Mouse (Mus musculus): ENCODE data around the gene Ldb3. TPM values are rescaled to one million over a fixed set of nuclear protein-coding genes. Genes with fewer than 3 reads are reported as not detected.
A peak's percentile ranks its signal among the peaks of the same experiment; 100 is the strongest.

Gene Ldb3
- polyA plus RNA-seq, 1 experiment, result 2.7 TPM

- no peak within 1 kb of the TSS for H3K4me3 ChIP-seq (ENCODE audit: insufficient read depth, low read length)
- TF ChIP-seq POLR2A (IDR thresholded peaks at IDR 0.05; ENCODE audit: low read depth, low read length) (no peak), CTCF (IDR thresholded peaks at IDR 0.05; ENCODE audit: borderline replicate concordance, insufficient read depth, low read length) (no peak)
- no peaks in the 10 kb centered on the region for H3K4me1 ChIP-seq (ENCODE audit: control insufficient read depth, insufficient read depth, low read length)
- no peak within 1 kb of the TSS for H3K27ac ChIP-seq (ENCODE audit: insufficient read depth, low read length)
Observed at GRCm38 (mm10) chr14:34522701-34523100, 65.8 kb downstream of the Ldb3 start, which contains the start of gene 9230112D13Rik. Gene 9230112D13Rik, minus strand, starts transcription at chr14:34522801.

- Histone ChIP-seq H3K27ac (ENCODE audit: insufficient read depth, low read length) (no peak overlapping the region), H3K4me3 (ENCODE audit: insufficient read depth, low read length) (no peak overlapping the region), H3K4me1 (ENCODE audit: control insufficient read depth, insufficient read depth, low read length) (peaks cover 6% of the 10 kb centered on the region; the same call in 1 of the 2 replicates)
- TF ChIP-seq CTCF (IDR thresholded peaks at IDR 0.05; ENCODE audit: borderline replicate concordance, insufficient read depth, low read length) (no peak), POLR2A (IDR thresholded peaks at IDR 0.05; ENCODE audit: low read depth, low read length) (no peak)
Observed at GRCm38 (mm10) chr14:34517959-34518544, 70.4 kb downstream of the Ldb3 start.

DNA sequence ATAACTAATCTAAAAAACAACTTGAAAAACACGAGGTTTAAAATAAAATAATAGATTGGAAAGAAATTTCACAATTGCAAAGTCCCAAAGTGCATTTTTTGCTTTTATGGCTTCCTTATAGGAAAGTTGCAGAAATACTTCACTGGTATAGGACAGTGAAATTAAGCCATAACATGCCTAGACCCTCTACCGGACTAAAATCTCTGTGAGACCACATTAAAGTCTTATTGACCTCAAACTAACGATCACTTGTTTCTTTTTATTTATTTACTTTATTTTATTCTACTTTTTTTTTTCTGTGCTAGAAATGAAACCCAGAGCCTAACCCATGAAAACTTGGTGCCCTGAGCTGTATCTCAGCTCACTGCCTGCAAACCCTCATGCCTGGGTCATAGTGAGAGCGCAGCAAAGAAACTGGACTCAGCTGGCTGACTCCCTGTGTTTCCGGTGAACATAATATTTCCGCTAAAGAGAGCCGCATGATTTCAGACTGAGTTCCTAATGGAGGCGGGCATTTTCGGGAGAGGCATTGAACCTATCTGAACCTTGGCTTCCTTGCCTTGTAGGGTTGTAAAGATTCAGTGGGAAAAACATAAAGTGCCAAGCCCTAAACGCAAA lies 71.4 kb downstream of the Ldb3 start:
- Histone ChIP-seq H3K4me1 (ENCODE audit: control insufficient read depth, insufficient read depth, low read length) (peaks cover 6% of the 10 kb centered on the region; the same call in 1 of the 2 replicates), H3K4me3 (ENCODE audit: insufficient read depth, low read length) (no peak overlapping the region), H3K27ac (ENCODE audit: insufficient read depth, low read length) (no peak overlapping the region)
- no peak for TF ChIP-seq POLR2A (IDR thresholded peaks at IDR 0.05; ENCODE audit: low read depth, low read length)

DNA sequence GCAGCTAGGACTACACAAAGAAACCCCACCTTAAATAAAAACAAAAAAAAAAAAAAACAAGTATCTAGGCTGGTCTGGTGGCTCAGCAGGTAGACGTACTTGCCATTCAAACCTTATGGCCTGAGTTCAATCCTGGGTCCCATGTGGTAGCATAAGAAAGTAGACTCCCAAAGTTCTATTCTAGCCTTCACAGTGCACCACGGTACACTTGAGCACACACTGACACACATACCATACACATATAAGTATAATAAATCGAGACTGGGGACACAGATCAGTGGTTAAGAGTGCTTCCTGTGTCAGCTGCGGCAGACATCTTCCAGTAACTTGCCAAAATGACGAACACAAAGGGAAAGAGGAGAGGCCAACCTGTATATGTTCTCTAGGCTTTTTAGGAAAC lies 72.6 kb downstream of the Ldb3 start:
- Histone ChIP-seq H3K27ac (ENCODE audit: insufficient read depth, low read length) (no peak overlapping the region), H3K4me3 (ENCODE audit: insufficient read depth, low read length) (no peak overlapping the region), H3K4me1 (ENCODE audit: control insufficient read depth, insufficient read depth, low read length) (peaks cover 6% of the 10 kb centered on the region; the same call in 1 of the 2 replicates)
- no peak for TF ChIP-seq CTCF (IDR thresholded peaks at IDR 0.05; ENCODE audit: borderline replicate concordance, insufficient read depth, low read length)
- TF ChIP-seq POLR2A (IDR thresholded peaks at IDR 0.05; ENCODE audit: low read depth, low read length), result no peak

DNA sequence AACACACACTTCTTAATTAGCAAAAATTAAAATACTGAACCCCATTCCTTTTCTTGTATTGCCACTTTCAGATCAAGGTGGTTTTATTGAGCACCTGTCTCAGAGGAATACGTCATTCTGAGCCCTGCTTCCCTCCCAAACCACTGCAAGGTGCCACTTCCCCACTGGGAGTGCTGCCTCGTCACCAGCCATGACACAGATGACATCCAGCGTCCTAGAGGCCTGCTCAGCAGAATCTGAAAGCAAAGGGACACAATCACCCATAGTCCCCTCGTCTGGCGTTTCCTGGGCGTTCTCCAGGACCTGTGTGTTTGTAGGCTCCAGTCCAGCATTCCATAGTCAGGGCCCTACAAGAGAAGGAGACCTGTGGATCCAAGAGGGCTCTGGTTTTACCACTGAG lies 74.4 kb downstream of the Ldb3 start:
- H3K4me1 ChIP-seq (ENCODE audit: control insufficient read depth, insufficient read depth, low read length), result peaks cover 6% of the 10 kb centered on the region; the same call in 1 of the 2 replicates
- no peak overlapping the region for H3K27ac ChIP-seq (ENCODE audit: insufficient read depth, low read length)
- TF ChIP-seq POLR2A (IDR thresholded peaks at IDR 0.05; ENCODE audit: low read depth, low read length), result no peak
- TF ChIP-seq CTCF (IDR thresholded peaks at IDR 0.05; ENCODE audit: borderline replicate concordance, insufficient read depth, low read length), result no peak

DNA sequence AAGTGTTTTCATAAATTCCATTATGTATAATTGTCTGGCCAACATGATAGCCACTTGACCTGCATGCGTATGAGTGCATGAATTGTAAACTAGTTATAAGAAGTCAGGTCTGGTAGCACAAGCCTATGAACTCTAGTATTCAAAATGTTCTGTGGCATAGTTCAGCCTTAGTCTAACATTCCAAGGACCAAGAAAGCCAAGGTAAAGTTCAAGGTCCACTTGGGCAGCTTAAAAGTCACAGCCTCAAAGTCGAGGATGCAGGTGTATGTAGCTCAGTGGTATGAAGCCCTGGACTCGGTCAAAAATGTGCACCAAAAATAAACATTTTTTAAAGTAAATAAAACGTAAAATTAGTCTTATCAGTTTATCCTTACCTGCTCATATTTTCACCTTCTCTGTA lies 75.9 kb downstream of the Ldb3 start:
- Histone ChIP-seq H3K27ac (ENCODE audit: insufficient read depth, low read length) (no peak overlapping the region), H3K4me1 (ENCODE audit: control insufficient read depth, insufficient read depth, low read length) (peaks cover 11% of the 10 kb centered on the region; the same call in 1 of the 2 replicates), H3K4me3 (ENCODE audit: insufficient read depth, low read length) (no peak overlapping the region)
- no peak for TF ChIP-seq POLR2A (IDR thresholded peaks at IDR 0.05; ENCODE audit: low read depth, low read length)
- no peak for TF ChIP-seq CTCF (IDR thresholded peaks at IDR 0.05; ENCODE audit: borderline replicate concordance, insufficient read depth, low read length)

More for the DNA sequence above, 74.4 kb downstream of the Ldb3 start:
- no peak overlapping the region for H3K4me3 ChIP-seq (ENCODE audit: insufficient read depth, low read length)

DNA sequence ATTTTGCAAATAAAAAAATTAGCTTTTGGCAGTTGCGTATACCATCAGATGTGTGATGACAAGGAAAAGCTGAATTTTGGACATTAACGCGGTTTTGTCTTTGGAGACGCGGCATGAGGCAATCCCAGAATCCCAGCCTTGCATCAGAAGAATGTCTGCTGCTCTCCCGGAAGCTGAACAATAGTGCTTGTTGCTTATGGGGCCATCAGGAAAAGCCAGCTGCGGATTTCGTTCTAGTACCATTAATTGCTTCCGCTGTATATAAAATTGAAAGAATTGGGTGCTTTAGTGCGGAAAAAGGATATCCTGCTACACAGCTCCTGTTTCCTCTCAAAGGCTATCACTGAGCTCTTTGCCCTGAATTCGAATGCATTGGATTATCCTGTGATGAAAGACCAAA lies 76.6 kb downstream of the Ldb3 start:
- Histone ChIP-seq H3K27ac (ENCODE audit: insufficient read depth, low read length) (no peak overlapping the region), H3K4me3 (ENCODE audit: insufficient read depth, low read length) (no peak overlapping the region), H3K4me1 (ENCODE audit: control insufficient read depth, insufficient read depth, low read length) (peaks cover 11% of the 10 kb centered on the region; the same call in 1 of the 2 replicates)
- TF ChIP-seq POLR2A (IDR thresholded peaks at IDR 0.05; ENCODE audit: low read depth, low read length) (no peak), CTCF (IDR thresholded peaks at IDR 0.05; ENCODE audit: borderline replicate concordance, insufficient read depth, low read length) (no peak)

DNA sequence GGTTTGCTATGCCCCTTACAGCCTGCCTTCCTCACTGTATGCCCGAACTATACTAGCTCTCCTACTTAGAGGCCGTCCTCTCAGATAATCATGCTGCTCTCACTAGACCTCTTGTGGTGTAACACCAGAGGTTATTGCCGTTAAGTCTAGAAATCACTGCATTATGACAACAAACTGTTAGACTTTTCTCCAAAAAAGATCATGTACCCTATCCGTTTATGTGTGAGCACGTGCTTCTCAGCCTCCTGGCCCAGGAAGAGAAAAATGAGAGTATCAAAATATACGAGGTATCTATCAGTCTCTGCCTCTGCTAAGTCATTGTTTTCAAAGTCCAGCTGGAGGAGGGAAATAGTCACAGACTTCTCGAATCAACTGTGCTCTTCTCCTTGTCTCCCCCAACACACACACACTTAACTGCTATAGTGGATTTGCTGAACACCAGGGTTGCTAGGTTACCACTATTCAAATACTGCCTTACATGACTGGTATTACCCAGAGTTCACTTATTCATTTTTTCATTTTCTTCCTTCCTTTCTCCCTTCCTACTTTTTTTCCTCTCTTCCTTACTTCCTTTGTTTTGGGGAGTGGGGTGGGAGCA lies 79.5 kb downstream of the Ldb3 start:
- H3K4me1 ChIP-seq (ENCODE audit: control insufficient read depth, insufficient read depth, low read length), result peaks cover 7% of the 10 kb centered on the region; the same call in 1 of the 2 replicates
- H3K27ac ChIP-seq (ENCODE audit: insufficient read depth, low read length), result peak overlapping the region; percentile 70; the same call in 1 of the 2 replicates
- no peak overlapping the region for H3K4me3 ChIP-seq (ENCODE audit: insufficient read depth, low read length)
- TF ChIP-seq CTCF (IDR thresholded peaks at IDR 0.05; ENCODE audit: borderline replicate concordance, insufficient read depth, low read length) (no peak), POLR2A (IDR thresholded peaks at IDR 0.05; ENCODE audit: low read depth, low read length) (no peak)

GRCm38 (mm10) chr14:34508187-34508840 lies 80.2 kb downstream of the Ldb3 start:
- Histone ChIP-seq H3K4me1 (ENCODE audit: control insufficient read depth, insufficient read depth, low read length) (peaks cover 7% of the 10 kb centered on the region; the same call in 1 of the 2 replicates), H3K27ac (ENCODE audit: insufficient read depth, low read length) (peak overlapping the region; percentile 70), H3K4me3 (ENCODE audit: insufficient read depth, low read length) (no peak overlapping the region)
- TF ChIP-seq CTCF (IDR thresholded peaks at IDR 0.05; ENCODE audit: borderline replicate concordance, insufficient read depth, low read length), result no peak
- no peak for TF ChIP-seq POLR2A (IDR thresholded peaks at IDR 0.05; ENCODE audit: low read depth, low read length)

Data from embryonic fibroblast, embryonic 13.5 days (primary cell).